Mouse (Mus musculus) kidney, postnatal 4 days (tissue): Measurements from ENCODE around the gene Akap13.

Source experiments
- DNase-seq, 2 experiments: peaks; one replicate each; pipeline ENCODE4 v3.0.0; 2021; ENCODE audit warnings: mixed read lengths in 2 of 2

Akap13 gene

GRCm38 (mm10) chr7:75684976-75685375 is 229.6 kb downstream of the Akap13 start:
- no peak for DNase-seq

DNA sequence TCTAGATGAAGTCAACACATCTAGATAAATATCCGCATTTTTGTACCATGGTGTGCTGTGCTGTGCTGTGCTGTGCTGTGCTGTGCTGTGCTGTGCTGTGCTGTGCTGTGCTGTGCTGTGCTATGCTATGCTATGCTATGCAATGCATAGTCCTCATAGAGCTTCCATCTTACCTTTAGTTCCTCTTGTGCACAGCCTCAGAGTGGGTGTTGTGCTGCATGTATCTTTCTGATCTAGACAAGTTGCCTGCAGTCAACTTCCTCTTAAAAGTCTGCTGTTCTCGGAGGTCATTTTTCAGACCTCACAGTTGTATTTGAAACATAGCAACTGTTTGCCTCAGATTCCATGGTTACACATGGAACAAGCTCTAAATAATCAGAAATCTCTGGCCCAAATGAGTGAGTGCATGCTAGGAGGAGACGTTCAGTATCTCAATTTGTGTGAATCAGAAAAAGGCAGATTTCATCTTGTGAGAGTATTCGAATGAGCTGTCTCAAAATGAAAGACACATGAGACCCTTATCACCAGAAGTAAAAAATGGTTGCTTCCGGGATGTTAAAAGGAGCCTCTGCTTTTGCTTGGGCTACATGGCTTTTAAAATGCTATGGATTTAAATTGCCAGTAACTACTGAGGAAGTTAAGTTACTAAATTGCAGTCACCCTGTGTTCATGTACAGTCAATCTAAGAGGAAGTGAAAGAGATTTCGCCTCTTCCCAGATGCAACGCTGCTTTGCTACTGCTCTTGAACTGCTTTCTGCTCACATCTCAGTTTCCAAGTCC is 230.9 kb downstream of the Akap13 start:
- no peak for DNase-seq

DNA sequence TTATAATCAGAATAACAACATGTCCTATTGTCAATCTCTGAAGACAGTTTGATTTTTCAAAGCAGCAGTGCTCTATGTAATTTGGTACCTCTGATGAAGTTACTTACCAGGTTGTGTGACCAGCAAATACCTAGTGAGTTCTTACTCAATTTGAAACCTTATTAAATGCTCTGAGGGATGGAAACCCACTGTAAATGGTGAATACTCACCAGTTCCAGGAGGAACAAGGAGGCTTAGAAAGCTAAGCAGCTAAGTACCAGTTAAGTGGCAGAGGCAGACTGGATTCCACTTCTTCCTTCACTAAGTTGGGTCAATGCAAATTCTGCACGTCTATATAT is 231.5 kb downstream of the Akap13 start:
- DNase-seq = no peak

GRCm38 (mm10) chr7:75688144-75688543 is 232.8 kb downstream of the Akap13 start:
- DNase-seq = no peak

DNA sequence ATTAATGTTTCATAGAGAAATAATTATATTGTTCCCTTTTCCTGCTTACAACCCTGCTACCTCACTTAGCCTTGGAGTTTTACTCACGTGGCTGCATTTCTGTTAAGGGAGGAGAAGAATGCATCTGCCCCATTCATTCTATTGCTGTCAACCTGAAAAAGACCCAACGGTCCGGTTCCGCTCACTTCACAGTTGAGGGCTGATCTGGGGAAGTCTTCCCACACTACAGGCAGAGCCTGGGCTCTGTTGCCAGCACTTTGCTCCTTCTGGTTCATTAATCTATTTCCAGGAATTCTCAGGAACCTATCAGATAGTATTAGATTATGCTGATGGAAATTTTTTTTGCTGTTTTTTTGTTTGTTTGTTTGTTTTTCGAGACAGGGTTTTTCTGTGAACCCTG is 239.4 kb downstream of the Akap13 start:
- DNase-seq = no peak

GRCm38 (mm10) chr7:75699836-75700235 is 244.5 kb downstream of the Akap13 start:
- DNase-seq = no peak

DNA sequence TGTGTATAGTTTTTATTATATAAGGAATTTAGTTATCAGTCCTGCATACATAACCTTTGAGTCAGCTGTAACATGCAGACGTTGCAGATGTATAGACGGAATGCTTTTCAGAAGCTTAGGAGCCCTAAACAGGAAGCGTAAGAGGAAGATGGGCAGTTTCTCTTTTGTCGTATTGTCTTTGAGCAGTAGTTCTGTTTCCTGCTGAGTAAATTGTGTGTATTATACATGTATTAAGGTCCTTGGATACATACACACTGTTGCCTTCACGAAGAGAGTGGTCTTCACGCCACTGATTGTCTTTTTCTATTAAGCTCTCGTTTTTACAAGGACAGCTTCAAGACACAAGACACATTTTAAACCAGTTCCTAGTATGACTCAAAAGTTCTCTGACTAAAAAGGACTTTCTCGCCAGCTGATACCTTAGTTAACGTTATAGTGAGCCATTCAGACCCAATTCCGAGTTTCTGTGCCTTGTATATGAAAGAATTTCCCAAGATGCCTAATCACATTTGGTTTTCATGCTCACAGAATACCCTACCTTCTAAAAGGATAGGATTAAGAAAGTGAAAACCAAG is 245.5 kb downstream of the Akap13 start:
- no peak for DNase-seq

DNA sequence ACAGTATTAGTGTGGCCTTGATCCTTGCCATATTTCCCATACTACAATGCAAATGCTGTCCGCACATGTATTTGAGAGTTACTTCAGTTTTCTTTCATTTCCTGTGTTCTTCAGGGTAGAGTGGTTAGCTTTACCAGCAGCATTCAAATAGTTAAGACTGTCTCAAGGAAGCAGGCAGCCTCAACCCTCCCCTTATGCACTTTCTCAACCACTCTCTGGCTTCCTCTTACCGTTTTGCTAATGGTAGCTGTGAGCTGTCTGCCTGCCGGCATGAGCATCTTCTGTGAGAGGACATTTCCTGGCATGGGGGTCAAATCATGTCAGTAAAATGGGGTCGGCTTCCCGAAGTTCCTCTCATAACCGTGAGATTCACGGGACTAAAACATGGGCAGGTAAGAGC is 246.4 kb downstream of the Akap13 start:
- DNase-seq = no peak

DNA sequence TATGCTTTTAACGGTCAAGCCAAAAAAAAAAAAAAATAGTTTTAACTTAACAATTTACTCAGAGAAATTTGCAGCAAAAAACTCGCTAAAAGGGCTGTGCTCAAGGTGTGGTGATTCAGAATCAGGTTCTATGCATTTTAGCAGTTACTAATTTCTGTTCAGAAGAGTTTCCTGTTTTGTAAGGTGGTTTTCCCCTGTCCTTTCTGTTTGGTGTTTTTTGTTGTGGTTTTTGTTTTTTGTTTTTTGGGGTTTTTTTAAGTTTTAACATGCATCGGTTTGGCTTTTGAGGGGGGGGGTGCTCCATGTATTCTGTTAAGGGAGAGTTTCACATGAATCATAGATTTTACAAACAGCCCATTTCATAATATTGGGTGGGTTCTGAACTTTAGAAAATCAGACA is 247.0 kb downstream of the Akap13 start:
- no peak for DNase-seq

DNA sequence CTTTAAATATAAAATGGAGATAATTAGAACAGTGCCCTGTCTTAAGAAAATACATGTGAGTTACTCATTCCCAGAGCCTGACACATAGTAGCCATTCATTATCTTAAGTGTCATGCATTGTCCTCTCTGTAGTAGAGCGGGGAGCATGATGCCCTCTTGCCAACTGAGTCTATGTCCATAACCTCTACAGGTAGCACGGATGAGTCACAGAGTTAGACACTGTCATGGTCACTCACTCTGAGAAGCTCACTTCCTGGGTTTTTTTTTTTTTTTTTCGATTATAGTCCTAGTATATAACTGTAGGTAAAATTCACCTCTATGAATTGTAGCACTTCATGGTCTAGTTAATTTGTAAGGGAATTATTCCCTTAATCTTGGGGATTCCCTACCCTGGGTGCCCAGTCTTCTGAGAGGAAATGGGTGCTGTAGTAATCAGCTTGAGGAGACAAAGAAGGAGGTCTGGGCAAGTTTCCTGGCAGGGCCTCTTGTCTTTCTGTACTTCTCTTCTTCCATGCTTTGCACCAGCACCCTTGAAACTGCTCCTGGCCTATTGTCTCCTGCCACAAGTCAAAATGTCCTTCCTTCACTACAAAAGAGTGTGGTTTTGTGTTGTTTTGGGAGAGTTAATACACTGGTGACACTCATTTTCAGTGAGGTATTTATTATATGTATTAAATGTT is 247.8 kb downstream of the Akap13 start:
- DNase-seq = no peak

- no peak for DNase-seq
These were observed 249.5 kb downstream of the Akap13 start for GRCm38 (mm10) chr7:75704862-75705261.

DNA sequence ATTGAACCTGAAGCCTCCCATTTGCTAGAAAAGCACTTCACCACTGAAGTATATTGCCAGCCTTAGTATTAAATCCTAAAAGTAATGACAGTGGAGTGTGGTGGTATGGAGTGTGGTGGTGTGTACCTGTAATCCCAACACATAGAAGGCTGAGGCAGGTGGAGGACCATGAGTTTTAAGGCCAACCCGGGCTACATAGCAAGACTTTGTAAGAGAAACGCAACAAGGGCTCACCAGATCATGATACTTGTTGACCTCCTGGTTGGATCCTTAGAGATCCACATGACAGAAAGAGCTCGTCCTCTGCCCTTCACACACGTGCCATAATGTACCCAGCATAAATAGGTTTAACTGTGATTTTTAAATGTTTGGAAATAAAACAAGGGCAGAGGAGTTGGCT is 254.6 kb downstream of the Akap13 start:
- DNase-seq = no peak

GRCm38 (mm10) chr7:75710920-75711319 is 255.6 kb downstream of the Akap13 start:
- DNase-seq = no peak

GRCm38 (mm10) chr7:75711436-75711835 is 256.1 kb downstream of the Akap13 start:
- no peak for DNase-seq

DNA sequence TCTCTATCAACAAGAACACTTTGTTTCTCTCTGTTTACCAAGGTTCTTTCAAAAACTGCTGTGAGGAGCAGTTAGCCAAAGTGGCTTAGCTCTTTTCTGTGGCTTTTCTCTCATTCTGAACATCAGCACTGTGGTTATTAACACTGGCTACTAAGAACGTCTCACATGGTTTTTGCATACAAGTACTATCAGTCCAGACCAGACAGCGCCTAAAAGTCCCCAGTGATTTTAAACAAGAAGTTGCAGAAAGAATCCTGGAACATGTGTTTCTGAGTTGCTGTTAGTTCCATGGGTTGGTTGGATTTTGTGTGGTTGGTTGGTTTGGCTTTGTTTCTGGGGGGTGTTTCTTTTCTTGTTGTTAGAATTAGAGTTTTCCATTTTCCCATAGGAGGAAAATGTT is 257.5 kb downstream of the Akap13 start:
- no peak for DNase-seq

DNA sequence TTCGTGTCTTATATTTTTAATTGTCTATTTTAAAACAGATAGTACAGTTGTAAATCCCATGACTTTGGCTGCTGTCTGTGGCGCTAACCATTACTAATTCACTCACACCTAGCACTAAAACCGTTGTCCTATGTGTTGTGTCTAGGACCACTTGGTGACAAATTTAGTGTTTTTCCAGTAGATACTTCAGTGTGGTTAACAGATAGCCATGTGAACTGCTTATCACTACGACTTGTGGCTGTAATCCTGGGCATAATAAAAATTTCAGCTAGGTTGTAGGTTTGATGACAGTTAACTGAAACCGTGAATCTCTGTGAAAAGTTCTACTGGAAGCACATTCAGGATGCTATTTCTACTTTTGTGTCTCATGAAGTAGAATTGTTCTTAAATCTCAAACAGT is 258.6 kb downstream of the Akap13 start:
- DNase-seq = no peak

DNA sequence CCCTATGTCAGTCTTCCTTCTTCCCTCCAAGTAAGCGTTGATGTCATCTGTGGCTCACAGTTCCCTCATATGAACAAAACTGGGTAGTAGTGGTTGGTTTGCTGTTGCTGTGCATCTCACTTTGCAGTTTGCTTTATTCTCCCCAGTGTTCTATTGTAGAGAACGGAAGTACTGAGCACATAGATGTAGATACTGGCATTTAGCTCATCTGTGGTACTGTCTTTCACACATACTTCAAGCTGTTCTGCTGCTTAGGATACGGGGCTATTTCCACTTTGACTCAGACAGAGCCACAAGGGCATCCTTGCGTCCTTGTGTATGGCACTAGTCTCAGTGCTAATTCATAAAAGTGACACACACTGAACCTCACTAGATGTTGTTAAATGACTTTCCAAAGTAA is 259.7 kb downstream of the Akap13 start:
- no peak for DNase-seq

DNA sequence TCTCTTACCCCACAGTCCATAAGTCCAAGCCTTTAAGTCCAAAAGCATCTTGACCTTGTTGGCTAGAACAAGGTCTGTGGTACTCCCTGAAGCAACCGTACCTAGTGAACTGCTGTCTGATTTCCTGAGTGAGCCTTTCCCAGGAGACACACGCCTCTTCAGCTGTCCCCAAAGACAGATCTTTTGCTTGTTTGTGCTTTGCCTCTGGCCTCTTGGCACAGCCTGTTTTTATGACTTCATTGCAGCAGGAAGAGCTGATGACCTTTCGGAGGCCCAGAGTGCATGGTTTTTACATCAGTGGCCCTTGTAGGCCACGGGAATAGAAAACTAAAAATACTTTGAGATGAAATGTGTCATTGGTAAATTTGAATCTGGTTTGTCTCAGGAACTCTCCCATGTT is 260.6 kb downstream of the Akap13 start:
- DNase-seq = peak in 1 of 2 experiments; percentile 9

- no peak for DNase-seq
These were observed 262.0 kb downstream of the Akap13 start for GRCm38 (mm10) chr7:75717349-75717748.

- DNase-seq = no peak
These were observed 266.0 kb downstream of the Akap13 start for GRCm38 (mm10) chr7:75721302-75721701.

- DNase-seq = no peak
These were observed 268.7 kb downstream of the Akap13 start for GRCm38 (mm10) chr7:75724012-75724411.

DNA sequence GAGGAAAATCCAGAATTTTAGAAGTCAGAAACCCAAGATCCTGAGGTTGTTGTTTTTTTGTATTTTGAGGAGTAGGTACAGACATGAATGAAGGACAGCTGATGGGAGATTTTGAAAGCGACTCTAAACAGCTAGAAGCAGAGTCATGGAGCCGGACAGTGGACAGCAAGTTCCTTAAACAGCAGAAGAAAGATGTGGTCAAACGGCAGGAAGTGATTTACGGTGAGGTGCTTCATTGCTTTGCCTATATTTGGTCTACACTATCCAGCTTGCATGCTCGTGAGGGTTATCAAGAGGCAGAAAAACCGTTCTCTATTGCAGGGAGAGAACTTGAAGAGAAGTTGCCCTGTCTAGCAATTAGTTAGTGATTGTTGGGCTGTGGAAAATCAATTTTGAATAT is 270.6 kb downstream of the Akap13 start:
- no peak for DNase-seq

GRCm38 (mm10) chr7:75726867-75727266 is 271.5 kb downstream of the Akap13 start:
- no peak for DNase-seq

DNA sequence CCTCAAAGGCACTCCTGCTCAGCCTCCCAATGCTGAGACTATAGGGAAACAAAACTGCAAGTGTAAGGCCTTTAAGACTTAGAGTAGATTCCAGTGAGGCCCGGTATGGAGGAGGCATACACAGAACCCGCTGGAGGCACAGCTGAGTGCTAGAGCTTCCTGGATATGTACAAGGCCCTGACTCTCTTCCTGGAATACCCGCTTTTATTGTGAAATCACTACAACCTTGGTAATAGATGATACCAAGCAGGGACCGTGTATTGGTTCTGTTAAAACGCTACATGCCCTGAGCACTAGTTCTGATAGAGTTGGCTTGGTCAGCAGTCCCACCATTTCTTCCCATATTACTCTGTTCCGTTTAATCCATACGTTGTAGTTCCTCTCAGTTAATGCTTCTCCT is 274.3 kb downstream of the Akap13 start:
- no peak for DNase-seq
